Mouse (Mus musculus) forebrain, embryonic 11.5 days (tissue): ENCODE measurements around the gene Rgs7. TPM values are rescaled to one million over a fixed set of nuclear protein-coding genes. Genes with fewer than 3 reads are reported as not detected.

Experiments
- ATAC-seq: fragments of 200-750 bp; cut with Nextera tagmentation; replicated peaks from 2 replicates; pipeline ENCODE4 v1.8.0; 2017; ENCODE audit warnings: moderate TSS enrichment; ENCODE audit not compliant: low FRiP score
- DNase-seq: peaks from one replicate; pipeline ENCODE4 v3.0.0-alpha.2; 2017; ENCODE audit warnings: low spot score
- H3K27ac ChIP-seq: fragments of 300-500 bp; sonication (generic); 2 replicates; pipeline ENCODE4 v1.5.1; 2014; ENCODE audit warnings: low read depth, low read length
- H3K27me3 ChIP-seq: fragments of 300-500 bp; sonication (generic); 2 replicates; pipeline ENCODE4 v1.6.1; 2014; ENCODE audit warnings: mild to moderate bottlenecking, low read length, mixed read lengths; ENCODE audit not compliant: control insufficient read depth, insufficient read depth
- H3K36me3 ChIP-seq: fragments of 300-500 bp; sonication (generic); 2 replicates; pipeline ENCODE4 v1.6.1; 2014; ENCODE audit warnings: mild to moderate bottlenecking, low read length, moderate library complexity, mixed read lengths; ENCODE audit not compliant: control insufficient read depth, insufficient read depth
- H3K4me1 ChIP-seq: fragments of 300-500 bp; sonication (generic); replicated peaks from 2 replicates; pipeline ENCODE4 v1.6.1; 2014; ENCODE audit warnings: low read length, mixed read lengths; ENCODE audit not compliant: control insufficient read depth, insufficient read depth
- H3K4me2 ChIP-seq: fragments of 300-500 bp; sonication (generic); 2 replicates; pipeline ENCODE4 v1.6.1; 2014; ENCODE audit warnings: low read depth, mild to moderate bottlenecking, low read length, moderate library complexity, mixed read lengths; ENCODE audit not compliant: severe bottlenecking
- H3K4me3 ChIP-seq: fragments of 300-500 bp; sonication (generic); 2 replicates; pipeline ENCODE4 v1.5.1; 2014; ENCODE audit warnings: low read depth, low read length
- H3K9ac ChIP-seq: fragments of 300-500 bp; sonication (generic); 2 replicates; pipeline ENCODE4 v1.6.1; 2014; ENCODE audit warnings: low read length
- H3K9me3 ChIP-seq: fragments of 300-500 bp; sonication (generic); 2 replicates; pipeline ENCODE4 v1.6.1; 2016; ENCODE audit warnings: low read length, mixed read lengths; ENCODE audit not compliant: control insufficient read depth
- WGBS: fragments of 180-500 bp; shearing (Covaris S2); extraction: QIAGEN DNeasy Blood & Tissue Kit; methylation state at CpG from one replicate; pipeline ENCODE4 v1.1.7; 2014; 5-methylcytosine and 5-hydroxymethylcytosine counted together
- polyA plus RNA-seq: library from polyadenylated mRNA; unstranded; fragments of >200 nt; fragmentation: Nextera tagmentation; extraction: Ambion mirVana; gene quantifications from 2 replicates; pipeline ENCODE4 v1.2.1, GENCODE M21; 2014

Rgs7 gene
- polyA plus RNA-seq, 1 experiment from 2014 or later: 5.7 TPM

GRCm38 (mm10) chr1:175079819-175080608, 412.3 kb downstream of the Rgs7 start:
- WGBS: 83% methylated on average over 4 of the region's 4 CpGs
- no peak overlapping the region for H3K9ac ChIP-seq
- H3K4me2 ChIP-seq: no peak overlapping the region
- H3K4me3 ChIP-seq: no peak overlapping the region
- H3K4me1 ChIP-seq: no peaks in the 10 kb centered on the region
- H3K9me3 ChIP-seq: no peaks in the 10 kb centered on the region
- DNase-seq (no peak), ATAC-seq (no peak)
- H3K27me3 ChIP-seq: no peaks in the 10 kb centered on the region
- no peaks in the 10 kb centered on the region for H3K36me3 ChIP-seq
- H3K27ac ChIP-seq: no peak overlapping the region

GRCm38 (mm10) chr1:175073500-175074232, 418.6 kb downstream of the Rgs7 start:
- 89% methylated on average over 1 of the region's 1 CpGs for WGBS
- Histone ChIP-seq H3K36me3 (no peaks in the 10 kb centered on the region), H3K27me3 (no peaks in the 10 kb centered on the region), H3K4me1 (no peaks in the 10 kb centered on the region), H3K9ac (no peak overlapping the region), H3K27ac (no peak overlapping the region), H3K9me3 (no peaks in the 10 kb centered on the region), H3K4me3 (no peak overlapping the region), H3K4me2 (no peak overlapping the region)
- DNase-seq (no peak), ATAC-seq (no peak)

- no peak overlapping the region for H3K4me3 ChIP-seq
- DNase-seq (no peak), ATAC-seq (no peak)
- H3K27ac ChIP-seq: no peak overlapping the region
- WGBS: 61% methylated on average over 4 of the region's 4 CpGs
- no peaks in the 10 kb centered on the region for H3K4me1 ChIP-seq
- no peak overlapping the region for H3K4me2 ChIP-seq
- no peaks in the 10 kb centered on the region for H3K9me3 ChIP-seq
- H3K27me3 ChIP-seq: no peaks in the 10 kb centered on the region
- H3K9ac ChIP-seq: no peak overlapping the region
- H3K36me3 ChIP-seq: no peaks in the 10 kb centered on the region
These were observed 422.5 kb downstream of the Rgs7 start for GRCm38 (mm10) chr1:175069758-175070290.

GRCm38 (mm10) chr1:175049121-175049520, 443.2 kb downstream of the Rgs7 start:
- Histone ChIP-seq H3K27ac (no peak overlapping the region), H3K9ac (no peak overlapping the region)
- WGBS: 91% methylated on average over 6 of the region's 6 CpGs

GRCm38 (mm10) chr1:175041167-175041817, 451.0 kb downstream of the Rgs7 start:
- Histone ChIP-seq H3K9me3 (no peaks in the 10 kb centered on the region), H3K27me3 (no peaks in the 10 kb centered on the region), H3K4me3 (no peak overlapping the region), H3K4me1 (no peaks in the 10 kb centered on the region), H3K4me2 (no peak overlapping the region), H3K9ac (no peak overlapping the region), H3K27ac (no peak overlapping the region), H3K36me3 (no peaks in the 10 kb centered on the region)
- DNase-seq: no peak
- ATAC-seq: peak; percentile 76
- 70% methylated on average over 4 of the region's 4 CpGs for WGBS

More at GRCm38 (mm10) chr1:175049121-175049520, 443.2 kb downstream of the Rgs7 start:
- H3K9me3 ChIP-seq: no peaks in the 10 kb centered on the region
- no peak overlapping the region for H3K4me2 ChIP-seq
- H3K27me3 ChIP-seq: no peaks in the 10 kb centered on the region
- DNase-seq: no peak
- H3K4me3 ChIP-seq: no peak overlapping the region
- no peaks in the 10 kb centered on the region for H3K36me3 ChIP-seq
- no peak for ATAC-seq
- no peaks in the 10 kb centered on the region for H3K4me1 ChIP-seq

GRCm38 (mm10) chr1:175040038-175040437, 452.3 kb downstream of the Rgs7 start:
- no peaks in the 10 kb centered on the region for H3K27me3 ChIP-seq
- H3K9me3 ChIP-seq: no peaks in the 10 kb centered on the region
- 91% methylated on average over 4 of the region's 4 CpGs for WGBS
- H3K4me1 ChIP-seq: no peaks in the 10 kb centered on the region
- no peak overlapping the region for H3K4me3 ChIP-seq
- H3K4me2 ChIP-seq: no peak overlapping the region
- no peak for DNase-seq
- no peaks in the 10 kb centered on the region for H3K36me3 ChIP-seq
- no peak overlapping the region for H3K9ac ChIP-seq
- ATAC-seq: peak; percentile 54
- H3K27ac ChIP-seq: no peak overlapping the region

- peak; percentile 83 for ATAC-seq
- Histone ChIP-seq H3K4me2 (no peak overlapping the region), H3K4me3 (no peak overlapping the region), H3K9ac (no peak overlapping the region), H3K36me3 (no peaks in the 10 kb centered on the region), H3K27me3 (no peaks in the 10 kb centered on the region), H3K27ac (no peak overlapping the region), H3K4me1 (no peaks in the 10 kb centered on the region), H3K9me3 (no peaks in the 10 kb centered on the region)
- DNase-seq: peak; percentile 59
- WGBS: 15% methylated on average over 6 of the region's 6 CpGs
These were observed 452.7 kb downstream of the Rgs7 start for GRCm38 (mm10) chr1:175039567-175039966.

GRCm38 (mm10) chr1:175035461-175035860, 456.8 kb downstream of the Rgs7 start:
- 81% methylated on average over 5 of the region's 5 CpGs for WGBS

More at GRCm38 (mm10) chr1:175035461-175035860, 456.8 kb downstream of the Rgs7 start:
- H3K4me1 ChIP-seq: no peaks in the 10 kb centered on the region
- no peak overlapping the region for H3K4me3 ChIP-seq
- ATAC-seq (no peak), DNase-seq (no peak)
- no peaks in the 10 kb centered on the region for H3K9me3 ChIP-seq
- no peaks in the 10 kb centered on the region for H3K27me3 ChIP-seq
- no peak overlapping the region for H3K27ac ChIP-seq
- H3K9ac ChIP-seq: no peak overlapping the region
- no peak overlapping the region for H3K4me2 ChIP-seq
- no peaks in the 10 kb centered on the region for H3K36me3 ChIP-seq
